Mouse (Mus musculus): Measurements from ENCODE around the gene Tgds.

DNA sequence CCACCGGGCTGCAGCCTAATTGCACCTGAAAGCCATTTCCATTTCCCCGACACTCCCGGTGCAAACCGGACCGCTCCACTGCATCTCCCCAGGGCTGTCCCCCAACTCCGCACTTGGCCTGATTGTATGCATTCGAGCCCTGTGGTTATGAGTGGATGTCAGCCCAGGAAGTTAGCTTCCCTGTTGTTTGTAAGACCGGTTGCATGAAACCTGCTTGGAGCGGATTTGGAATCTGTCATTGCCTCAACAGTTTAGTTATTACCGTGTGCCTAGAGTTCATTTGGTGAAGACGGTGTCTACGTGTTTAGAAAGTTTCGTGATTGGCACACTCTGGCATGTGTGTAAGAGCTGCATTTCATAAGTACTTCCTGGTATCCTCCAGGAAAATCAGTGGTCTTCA is 4.9 kb upstream of the Tgds start:
- TF ChIP-seq CTCF (IDR thresholded peaks at IDR 0.05; ENCODE audit: low read depth) (no peak), EP300 (IDR thresholded peaks at IDR 0.05; ENCODE audit: low read depth) (no peak)

Data from liver, postnatal 0 days (tissue).